Mouse (Mus musculus) cerebellum, postnatal 25 days (tissue): ENCODE measurements at regions not wholly inside any gene's neighbourhood (a gene's known extent, or its start where the extent isn't known, plus 50 kb on each side); places are given as distances from the start of the nearest gene placed in this dataset.
"Not testable (repeated sequence)": the region's sequence is repeated elsewhere in the genome, so short reads cannot be mapped to it uniquely, and the experiment has no call there.

Source experiments
- DNase-seq, 2 experiments: peaks; one replicate each; pipeline ENCODE4 v3.0.0; 2021; ENCODE audit warnings: mixed read lengths in 2 of 2

DNA sequence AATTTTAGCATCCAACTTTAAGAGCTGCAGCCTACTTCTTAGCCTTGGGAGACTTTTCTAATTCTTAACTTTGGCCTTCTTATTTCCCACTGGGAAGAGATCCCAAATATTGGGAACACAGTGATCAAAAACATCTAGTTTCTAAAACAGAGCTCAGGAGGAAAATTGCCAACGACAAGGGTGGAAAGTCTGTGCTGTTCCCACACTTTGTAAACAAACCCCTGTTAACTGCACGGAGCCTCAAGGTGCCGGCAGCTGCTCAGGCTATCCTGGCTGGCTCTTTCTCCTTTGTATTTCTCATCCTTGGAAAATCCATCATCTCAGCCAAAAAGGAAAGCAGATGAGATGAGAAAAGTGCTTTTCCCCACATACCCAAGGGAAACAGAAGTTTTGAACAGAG is 84.9 kb downstream of the Impad1 start:
- DNase-seq: no peak

DNA sequence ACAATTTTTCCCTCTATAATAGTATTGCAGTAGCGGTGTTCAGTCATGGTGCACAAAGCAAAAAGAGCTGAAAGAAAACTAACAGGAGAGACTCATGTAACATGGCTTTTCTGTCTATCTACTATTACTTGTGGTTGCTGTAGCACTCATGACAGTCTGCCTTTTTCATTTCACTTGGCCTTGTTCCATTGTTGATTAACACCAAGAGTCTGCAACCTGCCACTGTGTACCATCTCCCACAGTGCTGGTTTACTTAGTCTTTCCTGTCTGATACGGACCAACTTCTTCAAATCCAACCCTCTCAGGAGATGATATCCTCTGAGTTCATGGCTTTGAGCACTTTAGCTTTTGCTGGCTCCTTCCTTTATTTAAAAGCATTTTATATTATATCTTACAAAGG is 94.1 kb downstream of the Impad1 start:
- no peak for DNase-seq

DNA sequence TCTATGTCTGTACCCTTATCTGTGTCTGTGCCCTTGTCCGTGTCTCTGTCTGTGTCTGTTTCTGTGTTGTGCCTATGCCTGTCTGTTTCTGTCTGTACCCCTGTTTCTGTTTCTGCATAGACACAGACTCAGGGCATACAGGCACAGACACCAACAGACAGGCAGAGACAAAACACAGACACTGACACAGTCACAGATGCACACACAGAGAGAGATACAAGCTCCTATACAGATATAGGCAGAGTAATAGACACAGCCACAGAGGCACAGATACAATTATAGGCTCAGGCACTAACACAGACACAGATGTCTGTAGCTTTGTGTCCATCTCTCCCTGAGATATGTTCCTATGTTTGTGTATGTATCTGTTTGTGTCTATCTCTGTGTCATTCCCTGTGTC is 97.7 kb downstream of the Impad1 start:
- DNase-seq: no peak

DNA sequence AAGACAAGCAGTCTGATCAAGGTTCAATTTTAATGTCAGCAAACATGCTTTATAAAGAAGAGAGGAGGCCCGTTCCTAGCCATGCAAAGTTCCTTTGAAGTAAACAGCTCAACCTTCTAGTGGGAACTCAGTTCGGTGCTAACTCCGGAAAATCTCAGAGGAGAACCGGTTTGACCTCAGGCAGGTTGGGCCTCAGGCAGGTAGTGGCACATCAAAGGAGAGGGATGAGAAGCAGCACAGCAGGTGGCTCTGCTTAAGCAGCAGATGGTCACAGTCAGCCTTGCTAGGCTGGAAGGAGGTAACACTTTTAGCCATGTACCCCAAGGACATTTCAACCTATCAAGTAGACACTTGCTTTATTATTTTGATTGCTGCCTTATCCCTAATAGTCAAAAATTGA is 106.2 kb downstream of the Impad1 start:
- DNase-seq: peak in 1 of 2 experiments; percentile 6

DNA sequence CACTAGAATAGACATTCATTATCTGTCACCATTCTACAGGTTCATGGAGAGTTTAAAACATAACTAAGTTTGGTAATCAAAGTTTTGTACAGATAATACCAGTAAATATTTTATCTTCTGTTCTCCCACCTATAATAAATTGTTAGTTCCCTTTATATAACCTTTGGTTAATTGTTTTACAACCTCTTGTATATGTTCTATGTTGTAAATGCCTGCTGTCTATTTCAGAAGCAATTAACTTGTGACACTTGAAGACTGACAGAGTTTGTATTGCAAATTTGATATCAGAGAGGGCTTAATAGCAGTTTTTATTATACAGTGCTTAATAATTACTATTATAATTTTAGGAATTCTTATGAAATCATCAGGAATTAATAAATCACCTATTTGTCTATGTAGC is 118.5 kb downstream of the Impad1 start:
- no peak for DNase-seq

DNA sequence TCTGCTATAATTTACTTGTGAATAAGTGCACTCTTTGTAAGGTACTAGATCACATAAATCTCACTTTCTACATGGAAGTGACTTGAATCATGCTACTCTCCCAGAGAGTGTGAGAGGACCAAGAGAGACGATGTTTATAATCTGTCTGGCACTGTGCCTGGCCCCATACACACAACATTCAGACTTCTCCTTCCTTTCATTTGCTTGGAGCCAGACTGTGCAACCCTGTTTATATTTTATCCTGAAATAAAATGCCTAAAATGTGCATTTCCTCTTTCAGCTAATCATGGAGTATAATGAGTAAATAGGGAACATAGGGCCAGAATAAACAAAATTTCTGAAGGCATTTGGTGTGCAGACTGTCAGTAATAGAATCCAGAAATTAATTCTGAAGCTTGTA is 142.9 kb downstream of the Impad1 start:
- DNase-seq: no peak

DNA sequence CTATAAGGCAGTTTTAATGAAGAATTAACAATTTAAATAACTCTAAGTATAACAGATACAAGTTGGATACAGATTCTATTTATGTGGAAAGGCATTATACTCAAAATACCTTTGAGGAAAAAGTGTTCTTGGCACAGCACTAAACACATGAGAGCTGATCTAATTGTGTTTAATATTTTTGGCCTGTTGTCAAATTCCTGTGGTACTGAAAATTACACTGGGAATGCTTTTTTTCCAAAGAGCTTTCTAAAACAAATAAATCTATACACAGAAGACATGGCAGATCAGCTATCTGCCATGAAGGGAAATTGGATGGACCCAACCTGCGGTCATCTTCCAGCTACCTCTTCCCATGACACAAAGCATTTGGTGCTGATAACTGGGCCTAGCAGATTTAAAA is 147.9 kb downstream of the Impad1 start:
- DNase-seq: no peak

DNA sequence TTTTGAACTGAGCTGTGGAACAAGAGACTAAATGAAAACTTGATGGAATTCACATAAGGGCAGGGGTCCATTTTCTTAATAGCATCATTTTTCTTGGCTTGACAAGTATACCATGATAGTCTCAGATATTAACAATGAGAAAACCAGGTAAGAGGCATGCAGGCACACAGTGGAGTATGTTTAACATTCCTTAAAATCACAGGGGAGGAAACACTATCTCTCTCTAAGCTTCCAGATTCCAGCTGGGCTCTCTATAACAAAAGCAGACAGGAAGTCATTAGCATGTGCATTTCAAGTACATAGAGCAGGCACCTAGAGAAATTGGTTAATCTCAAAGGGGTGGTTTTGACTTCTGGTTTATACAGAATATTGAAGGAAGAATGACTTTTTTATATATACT is 156.9 kb downstream of the Impad1 start:
- DNase-seq: no peak

DNA sequence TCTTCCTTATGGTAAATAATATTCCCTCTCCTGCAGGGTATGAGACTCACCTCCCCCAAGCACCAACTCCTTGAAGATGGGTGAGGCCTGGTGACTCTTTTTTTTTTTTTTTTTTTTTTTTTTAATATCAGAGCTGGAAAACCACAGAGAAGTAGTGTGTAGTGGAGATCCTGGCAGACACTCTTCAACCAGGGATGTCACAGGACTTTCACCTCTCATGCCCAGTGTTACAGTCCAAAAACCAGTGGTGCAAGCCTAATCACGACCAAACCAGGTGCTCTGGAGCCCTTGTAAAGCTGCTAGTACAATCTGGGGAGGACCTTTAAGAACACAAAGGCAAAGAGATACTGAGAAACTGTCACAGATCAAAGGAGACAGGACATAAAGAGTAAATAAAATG is 157.3 kb downstream of the Impad1 start:
- DNase-seq: no peak

DNA sequence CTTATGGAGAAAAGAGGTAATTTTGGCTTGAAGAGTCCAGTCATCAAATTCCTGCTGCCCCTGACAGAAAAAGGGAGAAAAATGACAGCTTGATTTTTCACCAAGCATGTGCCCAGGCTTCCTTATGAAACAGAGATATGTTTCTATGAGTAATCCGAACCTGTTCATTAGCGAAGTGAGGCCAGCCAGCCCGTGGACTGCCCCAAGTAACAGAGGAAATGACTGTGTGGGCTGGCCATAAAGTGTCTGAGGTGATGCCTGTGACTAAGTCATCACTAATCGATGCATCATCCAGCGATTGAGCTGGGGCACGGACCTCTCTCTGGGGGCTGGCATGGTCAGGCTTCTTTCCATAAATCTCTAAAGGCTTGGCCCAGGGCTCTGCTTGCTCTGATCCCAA is 157.8 kb downstream of the Impad1 start:
- no peak for DNase-seq

DNA sequence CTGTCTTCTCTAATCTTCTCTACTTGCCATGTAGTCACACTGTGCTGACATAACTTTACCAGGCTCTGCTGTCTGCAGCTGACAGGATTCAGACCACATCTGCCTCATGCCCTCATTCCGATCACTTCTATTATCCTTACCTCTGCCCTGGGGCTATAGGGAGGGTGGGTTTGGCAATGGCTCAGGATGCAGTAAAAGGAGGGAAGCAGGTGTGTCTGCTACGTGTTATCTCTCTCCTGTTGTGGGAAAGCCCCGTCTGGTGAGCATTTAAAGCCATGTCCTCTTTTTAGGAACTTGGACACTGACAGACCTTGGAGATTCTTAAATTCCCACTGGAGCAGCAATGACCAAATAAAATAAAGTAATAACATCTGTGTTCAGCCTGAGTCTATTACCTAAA is 158.5 kb downstream of the Impad1 start:
- DNase-seq: no peak

DNA sequence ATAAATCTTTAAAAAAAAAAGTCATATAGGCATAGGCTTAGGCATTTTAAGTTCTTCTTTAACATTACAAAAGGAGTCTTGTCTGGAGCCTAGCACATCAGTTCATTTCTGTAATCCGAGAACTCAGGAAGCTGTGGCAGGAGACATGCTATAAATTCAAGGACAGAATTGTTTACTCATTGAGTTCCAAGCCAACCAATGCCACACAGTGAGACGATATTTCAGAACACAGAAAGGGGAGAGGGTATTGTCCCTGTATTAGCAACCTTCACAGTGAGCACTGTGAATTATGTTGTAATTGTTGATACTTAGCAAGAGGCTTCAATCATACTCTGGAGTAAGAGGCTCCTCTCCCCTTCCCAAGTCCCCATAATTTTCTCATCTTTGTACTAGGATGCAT is 162.4 kb downstream of the Impad1 start:
- DNase-seq: no peak

DNA sequence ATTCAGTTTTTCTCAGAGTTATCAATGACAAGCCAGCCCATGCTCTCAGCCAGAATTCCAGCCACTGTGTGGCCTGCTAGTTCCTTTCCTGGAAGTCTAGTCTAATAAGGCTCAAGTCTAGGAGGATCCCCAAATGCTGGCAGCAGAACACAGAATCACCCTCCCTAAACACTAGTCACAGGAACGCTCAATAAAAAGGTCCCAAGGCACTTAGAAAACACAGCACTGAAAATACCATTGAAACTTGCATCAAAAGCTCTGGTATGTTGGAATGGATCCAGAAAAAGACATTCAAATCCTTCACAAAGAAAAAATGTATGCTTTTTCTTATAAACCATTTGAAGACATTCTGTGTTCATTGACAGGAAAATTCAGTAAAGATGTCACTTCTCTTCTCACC is 163.9 kb downstream of the Impad1 start:
- no peak for DNase-seq

DNA sequence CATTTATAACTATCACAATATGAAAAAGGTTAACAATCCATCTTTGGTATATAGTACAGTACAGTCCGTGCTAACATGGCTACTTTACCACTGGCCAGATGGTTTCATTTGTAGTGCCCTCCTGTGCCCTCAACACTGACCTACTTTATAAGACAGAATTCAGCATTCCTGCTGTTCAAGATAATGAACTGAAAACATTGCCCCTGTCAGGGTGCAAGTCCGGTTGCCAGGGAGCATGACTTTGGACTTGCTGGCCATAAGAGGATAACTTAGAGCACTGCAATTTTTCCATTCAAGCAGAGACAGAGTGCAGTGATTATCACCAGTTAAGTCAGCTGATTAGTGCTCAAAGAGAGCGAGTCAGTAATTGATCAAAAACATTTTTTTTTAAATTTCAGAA is 169.3 kb downstream of the Impad1 start:
- peak; percentile 7 to 22 for DNase-seq

DNA sequence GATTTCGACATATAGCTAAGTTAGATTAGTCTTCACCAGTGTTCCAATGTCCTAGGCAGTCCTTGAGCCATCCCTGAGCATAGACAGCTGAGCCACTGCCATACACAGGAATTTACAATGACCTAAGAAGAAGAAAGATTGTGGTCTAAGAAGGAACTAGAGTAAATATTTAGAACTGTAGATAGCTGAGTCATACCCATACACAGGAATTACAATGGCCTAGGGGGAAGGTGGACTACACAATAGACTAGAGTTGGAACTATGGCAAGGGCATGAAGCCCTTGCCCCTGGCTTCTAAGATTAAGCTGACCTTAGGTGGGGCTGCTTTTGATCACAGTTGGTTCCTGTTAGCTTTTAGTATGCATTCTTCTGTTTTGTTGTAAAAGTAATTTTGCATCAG is 173.0 kb downstream of the Impad1 start:
- not testable (repeated sequence) for DNase-seq

DNA sequence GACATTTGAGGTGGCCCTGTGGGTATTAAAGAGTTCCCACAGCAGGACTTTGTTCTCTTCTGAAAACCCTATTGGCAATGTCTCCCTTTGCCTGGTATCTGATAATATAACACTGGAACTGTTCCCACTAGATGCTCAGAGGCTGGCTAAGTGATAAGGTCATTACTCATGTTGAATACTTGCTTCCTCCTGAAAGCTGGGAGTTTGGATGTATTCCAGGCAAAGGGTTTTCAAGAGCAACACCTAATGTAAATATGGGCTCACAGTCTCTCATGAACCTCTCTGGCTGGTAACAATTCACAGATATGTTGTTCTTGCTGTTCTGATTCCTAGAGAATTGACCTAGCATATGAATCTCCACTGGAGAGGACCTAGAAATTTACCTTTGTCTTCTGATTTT is 178.6 kb downstream of the Impad1 start:
- no peak for DNase-seq
